Mouse (Mus musculus): ENCODE data around the gene Zfp184.

GRCm38 (mm10) chr13:21919836-21920431 lies 25.0 kb upstream of the Zfp184 start:
- no peak for TF ChIP-seq CTCF (IDR thresholded peaks at IDR 0.05; ENCODE audit: borderline replicate concordance, extremely low read depth, insufficient read depth, insufficient read length)
- TF ChIP-seq POLR2A (IDR thresholded peaks at IDR 0.05; ENCODE audit: borderline replicate concordance, extremely low read depth, insufficient read depth, insufficient read length, poor library complexity, severe bottlenecking) = no peak
